Mouse (Mus musculus): ENCODE results near the gene Gm26938. TPM values are rescaled to one million over a fixed set of nuclear protein-coding genes. Genes with fewer than 3 reads are reported as not detected.

The Gm26938 gene
- not detected in 2 replicates for polyA plus RNA-seq (2012; rRNA removed)

GRCm38 (mm10) chr5:139826357-139827055, at the start of gene Gm26938, which contains the start of gene Psmg3:
Gene Gm26938, minus strand, starts transcription at chr5:139826407.
Gene Psmg3, minus strand, starts transcription at chr5:139826885.

GRCm38 (mm10) chr5:139819538-139820181, 6.5 kb downstream of the Gm26938 start, which contains the start of gene Tmem184a:
Gene Tmem184a, minus strand, starts transcription at chr5:139819917.

GRCm38 (mm10) chr5:139791227-139792158, 34.7 kb downstream of the Gm26938 start, which contains the start of gene Mafk:
Gene Mafk, plus strand, starts transcription at chr5:139791513.

GRCm38 (mm10) chr5:139775216-139775926, 50.8 kb downstream of the Gm26938 start, which contains the start of gene Ints1:
Gene Ints1, minus strand, starts transcription at chr5:139775674.

Other genes starting within 250 kb of the Gm26938 start
- gene Micall2, start 90.1 kb downstream of the Gm26938 start, polyA plus RNA-seq (2012; rRNA removed) = 6.3 and 6.6 TPM in 2 replicates
- gene Ints1, start 50.7 kb downstream of the Gm26938 start, polyA plus RNA-seq (2012; rRNA removed) = 91.7 and 94.2 TPM in 2 replicates
- 25.7 and 29.3 TPM in 2 replicates for gene Mafk, start 34.9 kb downstream of the Gm26938 start, polyA plus RNA-seq (2012; rRNA removed)
- gene Tmem184a, start 6.5 kb downstream of the Gm26938 start, polyA plus RNA-seq (2012; rRNA removed) = 68.6 and 192 TPM in 2 replicates
- 37.7 and 50.5 TPM in 2 replicates for gene Psmg3, start 478 bp upstream of the Gm26938 start, polyA plus RNA-seq (2012; rRNA removed)
- gene Elfn1, start 81.5 kb upstream of the Gm26938 start, polyA plus RNA-seq (2012; rRNA removed) = 4.7 and 5.3 TPM in 2 replicates